Mouse (Mus musculus): ENCODE results near the gene E2f3.
A peak's percentile ranks its signal among the peaks of the same experiment; 100 is the strongest.

The E2f3 gene

GRCm38 (mm10) chr13:29979140-29979564, 6.7 kb downstream of the E2f3 start:
- DNase-seq (ENCODE audit: low read depth, low spot score): no peak

- no peak for DNase-seq (ENCODE audit: low read depth, low spot score)
Measured at GRCm38 (mm10) chr13:29977358-29977757, 8.5 kb downstream of the E2f3 start.

- DNase-seq (ENCODE audit: low read depth, low spot score): no peak
Measured at GRCm38 (mm10) chr13:29974066-29974465, 11.8 kb downstream of the E2f3 start.

- DNase-seq (ENCODE audit: low read depth, low spot score): no peak
Measured at GRCm38 (mm10) chr13:29973610-29974009, 12.3 kb downstream of the E2f3 start.

GRCm38 (mm10) chr13:29970333-29970732, 15.5 kb downstream of the E2f3 start:
- no peak for DNase-seq (ENCODE audit: low read depth, low spot score)

- DNase-seq (ENCODE audit: low read depth, low spot score): no peak
Measured at GRCm38 (mm10) chr13:29968636-29969035, 17.2 kb downstream of the E2f3 start.

GRCm38 (mm10) chr13:29967367-29967766, 18.5 kb downstream of the E2f3 start:
- no peak for DNase-seq (ENCODE audit: low read depth, low spot score)

- no peak for DNase-seq (ENCODE audit: low read depth, low spot score)
Measured at GRCm38 (mm10) chr13:29966966-29967365, 18.9 kb downstream of the E2f3 start.

- no peak for DNase-seq (ENCODE audit: low read depth, low spot score)
Measured at GRCm38 (mm10) chr13:29964087-29964486, 21.8 kb downstream of the E2f3 start.

GRCm38 (mm10) chr13:29960416-29960815, 25.4 kb downstream of the E2f3 start:
- DNase-seq (ENCODE audit: low read depth, low spot score): no peak

GRCm38 (mm10) chr13:29957731-29958254, 28.1 kb downstream of the E2f3 start:
- DNase-seq (ENCODE audit: low read depth, low spot score): no peak

GRCm38 (mm10) chr13:29956821-29957421, 28.9 kb downstream of the E2f3 start:
- peak; percentile 18 for DNase-seq (ENCODE audit: low read depth, low spot score)

GRCm38 (mm10) chr13:29955296-29955695, 30.6 kb downstream of the E2f3 start:
- no peak for DNase-seq (ENCODE audit: low read depth, low spot score)

GRCm38 (mm10) chr13:29954741-29955140, 31.1 kb downstream of the E2f3 start:
- no peak for DNase-seq (ENCODE audit: low read depth, low spot score)

- no peak for DNase-seq (ENCODE audit: low read depth, low spot score)
Measured at GRCm38 (mm10) chr13:29953417-29954045, 32.3 kb downstream of the E2f3 start.

- DNase-seq (ENCODE audit: low read depth, low spot score): no peak
Measured at GRCm38 (mm10) chr13:29946045-29946444, 39.8 kb downstream of the E2f3 start.

GRCm38 (mm10) chr13:29944915-29945570, 40.8 kb downstream of the E2f3 start:
- no peak for DNase-seq (ENCODE audit: low read depth, low spot score)

GRCm38 (mm10) chr13:29944493-29944892, 41.4 kb downstream of the E2f3 start:
- DNase-seq (ENCODE audit: low read depth, low spot score): no peak

- no peak for DNase-seq (ENCODE audit: low read depth, low spot score)
Measured at GRCm38 (mm10) chr13:29943541-29944039, 42.3 kb downstream of the E2f3 start.

- no peak for DNase-seq (ENCODE audit: low read depth, low spot score)
Measured at GRCm38 (mm10) chr13:29940071-29940470, 45.8 kb downstream of the E2f3 start.

- DNase-seq (ENCODE audit: low read depth, low spot score): no peak
Measured at GRCm38 (mm10) chr13:29939399-29939798, 46.5 kb downstream of the E2f3 start.

- no peak for DNase-seq (ENCODE audit: low read depth, low spot score)
Measured at GRCm38 (mm10) chr13:29938776-29939175, 47.1 kb downstream of the E2f3 start.

- DNase-seq (ENCODE audit: low read depth, low spot score): no peak
Measured at GRCm38 (mm10) chr13:29926168-29926567, 59.7 kb downstream of the E2f3 start.

All from WW6 (cell line).